Mouse (Mus musculus): ENCODE results near the gene Cntn4.

GRCm38 (mm10) chr6:106481533-106481932, 804.1 kb downstream of the Cntn4 start:
- TF ChIP-seq CTCF (IDR thresholded peaks at IDR 0.05; ENCODE audit: low read depth) (no peak), EP300 (IDR thresholded peaks at IDR 0.05; ENCODE audit: low read depth) (no peak)

Measured in liver, embryonic 14.5 days (tissue).